Mouse (Mus musculus) right cerebral cortex, postnatal 14 days (tissue): ENCODE measurements around the gene D930020B18Rik.
A peak's percentile ranks its signal among the peaks of the same experiment; 100 is the strongest.

ENCODE experiments used
- DNase-seq: peaks from one replicate; pipeline ENCODE4 v3.0.0; 2022

Gene D930020B18Rik

GRCm38 (mm10) chr10:121640150-121640930 is 1.0 kb upstream of the D930020B18Rik start:
- peak; percentile 31 for DNase-seq

- DNase-seq: no peak
These were observed 480 bp upstream of the D930020B18Rik start for GRCm38 (mm10) chr10:121640944-121641271.

- no peak for DNase-seq
These were observed 913 bp downstream of the D930020B18Rik start for GRCm38 (mm10) chr10:121642054-121642947.

- no peak for DNase-seq
These were observed 4.9 kb downstream of the D930020B18Rik start for GRCm38 (mm10) chr10:121646294-121646693.

- DNase-seq: no peak
These were observed 11.7 kb downstream of the D930020B18Rik start for GRCm38 (mm10) chr10:121653079-121653478.

- no peak for DNase-seq
These were observed 14.5 kb downstream of the D930020B18Rik start for GRCm38 (mm10) chr10:121655907-121656306.

DNA sequence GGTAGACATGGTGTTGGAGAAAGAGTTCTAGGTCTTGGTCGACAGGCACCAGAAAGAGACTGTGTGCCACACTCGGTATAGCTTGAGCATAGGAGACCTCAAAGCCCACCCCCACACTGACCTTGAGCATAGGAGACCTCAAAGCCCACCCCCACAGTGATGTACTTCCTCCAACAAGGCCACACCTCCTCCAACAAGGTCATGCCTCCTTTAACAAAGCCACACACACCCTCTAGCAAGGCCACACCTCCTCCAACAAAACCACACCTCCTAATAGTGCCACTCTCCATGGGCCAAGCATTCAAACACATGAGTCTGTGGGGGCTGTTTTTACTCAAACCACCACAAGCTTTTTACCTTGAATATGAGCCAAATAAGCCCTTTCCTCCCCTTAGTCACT is 21.3 kb downstream of the D930020B18Rik start:
- no peak for DNase-seq

GRCm38 (mm10) chr10:121663599-121663998 is 22.2 kb downstream of the D930020B18Rik start:
- DNase-seq: peak; percentile 26

DNA sequence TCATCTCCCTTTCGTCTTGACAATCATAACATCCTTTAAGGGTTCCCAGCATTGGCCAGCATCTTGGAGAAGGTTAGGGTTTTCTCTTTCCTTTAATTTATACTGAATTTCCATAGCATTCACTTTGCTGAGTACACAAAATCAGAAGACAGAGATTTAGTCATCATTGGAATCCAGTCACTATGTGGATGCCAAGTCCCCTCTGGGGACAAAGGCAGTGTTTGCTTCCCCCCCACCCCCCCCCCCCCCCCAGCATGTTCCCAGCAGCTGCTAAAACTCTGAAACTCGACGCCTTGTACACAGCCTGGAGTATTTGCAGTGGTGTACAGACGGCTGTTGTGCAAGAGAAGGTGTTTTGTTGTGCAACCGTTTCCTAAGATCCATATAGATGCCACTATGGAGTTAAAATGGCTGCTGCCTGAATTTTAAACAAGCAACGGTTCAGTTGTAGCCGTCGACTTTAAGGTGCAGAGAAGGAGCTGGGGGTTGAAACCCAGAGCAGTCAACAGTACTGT is 24.3 kb downstream of the D930020B18Rik start:
- DNase-seq: no peak

GRCm38 (mm10) chr10:121669103-121669502 is 27.7 kb downstream of the D930020B18Rik start:
- DNase-seq: no peak

GRCm38 (mm10) chr10:121677019-121677418 is 35.6 kb downstream of the D930020B18Rik start:
- DNase-seq: no peak

GRCm38 (mm10) chr10:121680902-121681301 is 39.5 kb downstream of the D930020B18Rik start:
- DNase-seq: no peak

GRCm38 (mm10) chr10:121682539-121682938 is 41.2 kb downstream of the D930020B18Rik start:
- no peak for DNase-seq

DNA sequence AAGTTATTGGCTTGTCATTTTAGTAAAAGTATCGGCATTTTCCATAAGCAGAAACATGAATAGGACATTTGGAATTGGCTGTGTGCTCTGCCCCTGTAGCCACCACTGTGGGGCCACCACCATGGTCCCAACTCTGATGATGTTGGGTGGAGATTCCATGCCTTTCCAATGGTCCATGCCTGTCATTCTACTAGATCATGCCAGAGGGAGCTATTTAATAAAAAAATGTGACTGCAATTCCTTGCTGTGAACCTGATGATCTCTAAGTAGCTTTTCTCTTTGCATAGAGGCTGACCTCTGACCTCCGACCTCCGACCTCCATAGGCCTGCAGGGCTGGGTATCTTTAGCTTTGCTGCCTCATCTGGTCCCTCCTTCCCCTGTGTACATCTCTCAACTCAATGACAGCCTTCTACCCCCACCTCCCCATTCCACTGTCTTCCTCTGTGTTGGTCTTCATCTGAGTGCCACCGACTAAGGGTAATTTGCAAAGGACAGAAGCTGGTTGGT is 44.8 kb downstream of the D930020B18Rik start:
- DNase-seq: peak; percentile 43

GRCm38 (mm10) chr10:121687511-121687910 is 46.1 kb downstream of the D930020B18Rik start:
- DNase-seq: no peak

GRCm38 (mm10) chr10:121689591-121690314 is 48.4 kb downstream of the D930020B18Rik start:
- peak; percentile 79 for DNase-seq

DNA sequence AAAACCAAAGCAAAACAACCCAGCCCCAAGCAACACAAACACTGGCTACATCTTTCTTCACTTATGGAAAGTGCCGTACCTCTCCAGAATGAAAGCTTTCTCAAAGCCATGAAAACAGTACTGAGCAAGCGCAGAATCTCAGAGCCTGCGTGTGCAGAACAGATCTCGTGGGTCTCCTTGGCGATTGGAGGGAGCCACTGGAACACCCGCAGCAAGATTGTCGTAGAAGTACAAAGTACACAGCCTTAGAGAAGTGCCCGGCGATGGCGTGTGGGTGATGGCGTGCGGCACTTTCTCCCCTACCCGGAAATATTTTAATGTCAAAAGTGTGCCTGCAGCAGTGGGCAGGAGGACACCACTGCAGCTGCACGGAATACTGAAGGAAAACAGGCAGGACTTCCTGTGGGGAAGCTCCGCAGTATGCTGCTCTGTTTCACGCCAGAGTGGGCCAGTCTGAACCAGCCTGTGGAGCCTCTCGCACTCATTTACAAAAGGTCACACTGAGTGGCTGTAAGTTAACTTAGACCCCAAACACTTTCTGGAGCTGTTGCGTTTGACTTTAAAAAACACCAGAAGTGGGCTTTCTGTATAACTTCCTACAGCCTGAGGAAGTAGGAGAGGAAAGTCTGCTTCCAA is 51.7 kb downstream of the D930020B18Rik start:
- no peak for DNase-seq

DNA sequence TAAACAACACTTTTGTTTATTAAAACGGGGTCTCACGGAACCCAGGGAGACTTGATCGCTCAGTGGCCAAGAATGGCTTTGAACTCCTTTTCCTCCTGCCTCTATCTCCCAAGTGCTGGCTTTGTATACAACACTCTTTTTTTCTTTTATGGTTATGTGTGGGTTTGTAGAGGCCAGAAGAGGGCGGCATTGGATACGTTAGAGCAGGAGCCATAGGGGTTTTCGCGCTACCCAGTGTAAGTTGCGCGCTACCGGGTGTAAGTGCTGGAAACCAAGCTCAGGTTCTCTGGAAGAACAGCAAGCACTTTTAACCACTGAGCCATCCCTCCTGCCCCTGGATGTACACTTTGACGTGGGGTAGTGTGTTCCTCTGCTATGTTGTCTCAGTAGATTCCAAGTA is 53.2 kb downstream of the D930020B18Rik start:
- no peak for DNase-seq

GRCm38 (mm10) chr10:121701296-121702248 is 60.2 kb downstream of the D930020B18Rik start:
- DNase-seq: peak; percentile 49

DNA sequence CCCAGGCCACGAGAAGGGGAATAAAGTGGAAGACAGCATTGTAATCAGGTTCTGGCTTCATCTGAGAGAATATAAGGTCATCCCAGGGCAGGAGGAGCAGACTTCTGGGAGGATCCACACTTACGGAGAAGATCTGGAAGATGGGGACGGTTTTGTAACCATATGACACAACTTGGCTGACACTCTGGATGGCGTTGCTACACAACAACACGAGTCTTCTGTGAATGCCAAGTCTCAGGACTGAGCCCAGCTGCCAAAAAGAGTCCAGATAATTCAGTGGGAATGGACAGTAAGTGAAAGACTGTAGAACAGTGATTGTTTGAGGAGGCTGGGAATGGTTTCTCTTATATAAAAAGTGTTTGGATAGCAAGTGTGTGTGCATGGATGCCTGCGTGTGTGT is 62.2 kb downstream of the D930020B18Rik start:
- DNase-seq: no peak

GRCm38 (mm10) chr10:121704871-121705270 is 63.5 kb downstream of the D930020B18Rik start:
- no peak for DNase-seq
